Mouse (Mus musculus) MEL (cell line): ENCODE data around the gene Gucd1. TPM values are rescaled to one million over a fixed set of nuclear protein-coding genes. Genes with fewer than 3 reads are reported as not detected.
"Not testable (repeated sequence)": the region's sequence is repeated elsewhere in the genome, so short reads cannot be mapped to it uniquely, and the experiment has no call there.

ENCODE experiments used
- DNase-seq: peaks from one replicate; pipeline ENCODE4 v3.0.0; 2011; ENCODE audit warnings: low read depth, low spot score
- H3K27ac ChIP-seq: 2 replicates; pipeline ENCODE4 v1.5.1; 2012; ENCODE audit warnings: low read depth, mild to moderate bottlenecking, control low read depth, low read length, moderate library complexity; ENCODE audit not compliant: control insufficient read depth
- H3K27me3 ChIP-seq, 2 experiments: fragments of 150-350 bp in 1 of 2; sonication (generic) in 1 of 2; 2 replicates each; pipeline ENCODE4 v1.6.1; 2012; ENCODE audit warnings: low read length in 2 of 2, mild to moderate bottlenecking in 2 of 2, improper control_type of control experiment in 1 of 2, moderate library complexity in 1 of 2; ENCODE audit not compliant: insufficient read depth in 2 of 2, control insufficient read depth in 1 of 2
- H3K36me3 ChIP-seq, 2 experiments: 2 replicates each; pipeline ENCODE4 v1.6.1; 2012 to 2014; ENCODE audit warnings: low read length in 2 of 2, improper control_type of control experiment in 1 of 2, inconsistent platforms in 1 of 2, mild to moderate bottlenecking in 1 of 2; ENCODE audit not compliant: insufficient read depth in 2 of 2, control insufficient read depth in 1 of 2
- H3K4me1 ChIP-seq, 2 experiments: fragments of 150-350 bp in 1 of 2; sonication (generic) in 1 of 2; 2 replicates each; pipeline ENCODE4 v1.6.1; 2012; ENCODE audit warnings: low read length in 2 of 2, improper control_type of control experiment in 1 of 2, mild to moderate bottlenecking in 1 of 2; ENCODE audit not compliant: insufficient read depth in 2 of 2, control insufficient read depth in 1 of 2
- H3K4me3 ChIP-seq, 2 experiments: fragments of 150-350 bp in 1 of 2; sonication (generic) in 1 of 2; 2 replicates each; pipeline ENCODE4 v1.5.1; 2012; ENCODE audit warnings: low read depth in 2 of 2, low read length in 2 of 2, mild to moderate bottlenecking in 2 of 2, moderate library complexity in 2 of 2, control low read depth in 1 of 2, improper control_type of control experiment in 1 of 2; ENCODE audit not compliant: control insufficient read depth in 1 of 2, insufficient read depth in 1 of 2
- H3K79me2 ChIP-seq: 2 replicates; pipeline ENCODE4 v1.6.1; 2012; ENCODE audit warnings: mild to moderate bottlenecking, low read length, moderate library complexity; ENCODE audit not compliant: control insufficient read depth, poor library complexity, insufficient read depth
- H3K9ac ChIP-seq: 2 replicates; pipeline ENCODE4 v1.6.1; 2012; ENCODE audit warnings: low read depth, mild to moderate bottlenecking, control low read depth, low read length, moderate library complexity; ENCODE audit not compliant: control insufficient read depth, poor library complexity, severe bottlenecking
- H3K9me3 ChIP-seq: fragments of 150-350 bp; sonication (generic); replicated peaks from 2 replicates; pipeline ENCODE4 v1.6.1; 2012; ENCODE audit warnings: mild to moderate bottlenecking, low read length, improper control_type of control experiment, moderate library complexity; ENCODE audit not compliant: insufficient read depth
- CTCF ChIP-seq, 3 experiments: IDR thresholded peaks in 2 of 3; conservative IDR thresholded peaks in 1 of 3; 2 replicates each; pipeline ENCODE4 v1.5.1; 2011 to 2012; ENCODE audit warnings: low read length in 3 of 3, low read depth in 2 of 3, mild to moderate bottlenecking in 2 of 3, improper control_type of control experiment in 1 of 3, inconsistent platforms in 1 of 3, mixed read lengths in 1 of 3, moderate library complexity in 1 of 3; ENCODE audit not compliant: control insufficient read depth in 1 of 3, insufficient read depth in 1 of 3, poor library complexity in 1 of 3, severe bottlenecking in 1 of 3
- E2F4 ChIP-seq: IDR thresholded peaks from 2 replicates; pipeline ENCODE4 v1.6.1; 2011; ENCODE audit warnings: low read depth, low read length, improper control_type of control experiment, borderline replicate concordance
- ELF1 ChIP-seq: IDR thresholded peaks from 2 replicates; pipeline ENCODE4 v1.6.1; 2014; ENCODE audit warnings: low read depth, mild to moderate bottlenecking, inconsistent platforms, low read length, improper control_type of control experiment, moderate library complexity
- ETS1 ChIP-seq: IDR thresholded peaks from 2 replicates; pipeline ENCODE4 v1.6.1; 2012; ENCODE audit warnings: low read depth, mild to moderate bottlenecking, inconsistent platforms, low read length, improper control_type of control experiment, moderate library complexity
- JUND ChIP-seq: IDR thresholded peaks from 2 replicates; pipeline ENCODE4 v1.6.1; 2011; ENCODE audit warnings: low read depth, mild to moderate bottlenecking, improper control_type of control experiment, low read length
- MAFK ChIP-seq: IDR thresholded peaks from 2 replicates; pipeline ENCODE4 v1.6.1; 2011; ENCODE audit warnings: low read depth, mild to moderate bottlenecking, low read length, improper control_type of control experiment, borderline replicate concordance
- MAX ChIP-seq: IDR thresholded peaks from 2 replicates; pipeline ENCODE4 v1.6.1; 2011; ENCODE audit warnings: low read length, improper control_type of control experiment
- MEF2A ChIP-seq: IDR thresholded peaks from 2 replicates; pipeline ENCODE4 v1.6.1; 2014; ENCODE audit warnings: low read depth, mild to moderate bottlenecking, inconsistent platforms, low read length, improper control_type of control experiment; ENCODE audit not compliant: poor library complexity, insufficient replicate concordance, severe bottlenecking; ENCODE audit errors: extremely low read depth
- NRF1 ChIP-seq: IDR thresholded peaks from 2 replicates; pipeline ENCODE4 v1.6.1; 2014; ENCODE audit warnings: low read depth, mild to moderate bottlenecking, inconsistent platforms, low read length, improper control_type of control experiment, moderate library complexity; ENCODE audit not compliant: poor library complexity, insufficient read depth, severe bottlenecking
- TBP ChIP-seq: IDR thresholded peaks from 2 replicates; pipeline ENCODE4 v1.8.0; 2011; ENCODE audit warnings: low read depth, low read length, improper control_type of control experiment
- UBTF ChIP-seq: IDR thresholded peaks from 2 replicates; pipeline ENCODE4 v1.6.1; 2012; ENCODE audit warnings: low read depth, mild to moderate bottlenecking, inconsistent platforms, low read length, improper control_type of control experiment, moderate library complexity, borderline replicate concordance; ENCODE audit not compliant: insufficient read depth
- ZC3H11A ChIP-seq: IDR thresholded peaks from 2 replicates; pipeline ENCODE4 v1.6.1; 2012; ENCODE audit warnings: low read depth, mild to moderate bottlenecking, inconsistent platforms, low read length, improper control_type of control experiment
- ZKSCAN1 ChIP-seq: IDR thresholded peaks from 2 replicates; pipeline ENCODE4 v1.6.1; 2012; ENCODE audit warnings: low read depth, mild to moderate bottlenecking, inconsistent platforms, low read length, improper control_type of control experiment, moderate library complexity
- ZMIZ1 ChIP-seq: IDR thresholded peaks from 2 replicates; pipeline ENCODE4 v1.6.1; 2012; ENCODE audit warnings: low read depth, mild to moderate bottlenecking, inconsistent platforms, low read length, improper control_type of control experiment, moderate library complexity
- ZNF384 ChIP-seq: IDR thresholded peaks from 2 replicates; pipeline ENCODE4 v1.6.1; 2012; ENCODE audit warnings: low read depth, mild to moderate bottlenecking, inconsistent platforms, low read length, improper control_type of control experiment
- polyA plus RNA-seq, 2 experiments: library from polyadenylated mRNA; stranded (reverse) in 1 of 2; unstranded in 1 of 2; fragments of >175 nt in 1 of 2; fragments of >200 nt in 1 of 2; gene quantifications; 2 replicates each; pipeline versions ENCODE4 v1.2.1 to v1.2.4; 2012; ENCODE audit warnings: low replicate concordance in 2 of 2, low read depth in 1 of 2; ENCODE audit not compliant: insufficient read length in 2 of 2, insufficient read depth in 1 of 2, missing spikeins in 1 of 2
- total RNA-seq: library from RNA; depleted of rRNA; stranded (reverse); fragments of 300-350 nt; gene quantifications from 2 replicates; pipeline ENCODE4 v1.2.3, GENCODE M21; 2012

Gucd1 gene
- total and polyA plus RNA-seq, 3 experiments: 18.7 to 30.7 TPM; not detected in 1

GRCm38 (mm10) chr10:75456061-75456831 is 61.5 kb downstream of the Gucd1 start:
- H3K36me3 ChIP-seq, H3K9me3 ChIP-seq, H3K4me1 ChIP-seq: not testable (repeated sequence)

DNA sequence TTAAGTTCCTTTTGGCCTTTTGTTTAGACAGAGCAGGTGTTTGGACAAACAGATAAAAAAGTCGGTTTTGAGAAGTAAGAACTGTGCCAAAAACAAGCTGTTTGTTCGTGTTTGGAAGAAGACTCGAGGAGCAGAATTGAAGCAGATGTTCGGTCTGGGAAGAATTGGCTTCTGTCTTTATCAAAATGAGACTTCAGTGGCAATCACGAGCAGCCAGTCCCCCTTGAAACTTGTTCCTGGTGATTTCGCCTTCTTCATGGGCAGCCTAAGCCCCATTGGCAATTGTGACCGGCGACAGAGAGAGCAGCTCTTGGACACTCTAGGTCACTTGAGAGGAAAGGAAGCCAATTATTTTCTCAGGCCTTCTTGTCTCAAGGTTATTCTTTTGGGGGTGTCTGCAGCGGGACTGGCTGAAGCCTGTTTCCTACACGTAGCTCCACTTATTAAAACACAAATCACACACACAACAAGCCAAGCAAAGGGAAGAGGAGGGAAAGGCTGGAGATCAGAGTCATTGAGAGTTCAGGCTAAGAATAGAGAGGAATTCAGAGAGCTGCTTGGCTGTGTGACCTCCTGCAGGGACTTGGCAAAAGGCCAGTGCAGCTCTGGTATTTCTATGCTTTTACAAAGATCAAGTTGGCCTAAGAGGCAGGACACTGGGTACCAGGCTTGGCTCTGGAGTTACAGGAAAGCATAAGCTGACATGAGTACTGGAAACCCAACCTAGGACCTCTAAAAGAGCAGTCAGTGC is 66.6 kb downstream of the Gucd1 start:
- Histone ChIP-seq H3K9me3 (no peaks in the 10 kb centered on the region), H3K9ac (no peak overlapping the region), H3K79me2 (no peaks in the 10 kb centered on the region), H3K4me1 (no peaks in the 10 kb centered on the region), H3K36me3 (no peaks in the 10 kb centered on the region), H3K27ac (no peak overlapping the region), H3K27me3 (peaks cover 0 to 3% of the 10 kb centered on the region in 2 experiments; a peak in 1 of 4 replicates), H3K4me3 (no peak overlapping the region)
- TF ChIP-seq JUND: no peak
- no peak for TF ChIP-seq ELF1
- no peak for TF ChIP-seq ZNF384
- TF ChIP-seq NRF1: no peak
- no peak for TF ChIP-seq ZKSCAN1
- DNase-seq: no peak

More at GRCm38 (mm10) chr10:75456061-75456831, 61.5 kb downstream of the Gucd1 start:
- not testable (repeated sequence) for H3K27me3 ChIP-seq, H3K79me2 ChIP-seq, H3K27ac ChIP-seq, H3K4me3 ChIP-seq
- peak; percentile 31 for DNase-seq
- peak overlapping the region; percentile 34; the same call in 1 of the 2 replicates for H3K9ac ChIP-seq
- peak; percentile 51; the same call in 1 of the 2 replicates for TF ChIP-seq NRF1

- H3K4me3 ChIP-seq: no peak overlapping the region
- H3K36me3 ChIP-seq: no peaks in the 10 kb centered on the region
- no peaks in the 10 kb centered on the region for H3K79me2 ChIP-seq
- H3K9ac ChIP-seq: no peak overlapping the region
- no peaks in the 10 kb centered on the region for H3K9me3 ChIP-seq
- H3K27ac ChIP-seq: no peak overlapping the region
- TF ChIP-seq ETS1 (no peak), CTCF (IDR thresholded peaks at IDR 0.05 in 2 of 3, conservative IDR thresholded peaks at IDR 0.05 in 1 of 3; ENCODE audit: control insufficient read depth in 1 of 3, insufficient read depth in 1 of 3, low read depth in 2 of 3, low read length in 3 of 3, poor library complexity in 1 of 3, severe bottlenecking in 1 of 3) (no peak), TBP (no peak), ZMIZ1 (no peak), MEF2A (no peak), JUND (no peak), ZKSCAN1 (no peak), MAX (no peak), ZC3H11A (no peak), E2F4 (no peak), MAFK (no peak), UBTF (no peak)
- H3K27me3 ChIP-seq: peaks cover 0 to 3% of the 10 kb centered on the region in 2 experiments; a peak in 1 of 4 replicates
- H3K4me1 ChIP-seq: no peaks in the 10 kb centered on the region
- no peak for DNase-seq
These were observed 67.4 kb downstream of the Gucd1 start for GRCm38 (mm10) chr10:75450331-75450730.
